Mouse (Mus musculus) kidney, adult 2 months (tissue): ENCODE results near the gene Lrrc75a.

Experiments used
- CTCF ChIP-seq: fragments of 200-500 bp; conservative IDR thresholded peaks from 2 replicates; pipeline ENCODE4 v1.5.1; 2011; ENCODE audit warnings: low read depth, mild to moderate bottlenecking, control low read depth, low read length, moderate library complexity, mixed read lengths; ENCODE audit not compliant: insufficient read depth, insufficient read length
- POLR2A ChIP-seq: fragments of 200-500 bp; IDR thresholded peaks from one replicate; pipeline ENCODE4 v1.6.1; 2011; ENCODE audit warnings: low read depth, low read length, control low read depth

- TF ChIP-seq POLR2A (no peak), CTCF (no peak)
These were observed 71.7 kb downstream of the Lrrc75a start for GRCm38 (mm10) chr11:62576530-62577152.
